Mouse (Mus musculus) heart, postnatal 25 days (tissue): ENCODE data around the gene Clcn1. TPM values are rescaled to one million over a fixed set of nuclear protein-coding genes. Genes with fewer than 3 reads are reported as not detected.

ENCODE experiments used
- DNase-seq: peaks from one replicate; pipeline ENCODE4 v3.0.0; 2022; ENCODE audit warnings: low spot score
- intact Hi-C: fragments of 180-260 bp; cut with DNase I; formaldehyde crosslinking; loops from one replicate; pipeline ENCODE4 v1.15.1; 2025
- total RNA-seq, 2 experiments: library from RNA; stranded (reverse); gene quantifications; 2 replicates each; pipeline ENCODE4 v1.2.3; 2021

Clcn1 gene
- total RNA-seq, 2 experiments from 2014 or later = 4.3 to 4.9 TPM

GRCm38 (mm10) chr6:42348281-42349005 is 62.0 kb downstream of the Clcn1 start:
- intact Hi-C loops = loop anchor here (1.0 kb wide), 1 partner anchor 235 kb away; no protein-coding TSS in a partner anchor
- no peak for DNase-seq

- DNase-seq = peak; percentile 72
- intact Hi-C loops = loop anchor here (1.0 kb wide), 1 partner anchor 234 kb away; no protein-coding TSS in a partner anchor
Observed at GRCm38 (mm10) chr6:42349006-42349425, 62.5 kb downstream of the Clcn1 start.

- intact Hi-C loops = loop anchor here (1.0 kb wide), 2 partner anchors 26 to 234 kb away; no protein-coding TSS in a partner anchor
- DNase-seq = peak; percentile 98
Observed at GRCm38 (mm10) chr6:42349426-42350020, 63.0 kb downstream of the Clcn1 start, which contains the start of gene Zyx. Gene Zyx (plus strand): TSS chr6:42349630.

GRCm38 (mm10) chr6:42350021-42350967 is 63.8 kb downstream of the Clcn1 start:
- DNase-seq = peak; percentile 78
- intact Hi-C loops = loop anchor here (1.0 kb wide), 1 partner anchor 25 kb away; no protein-coding TSS in a partner anchor

- no peak for DNase-seq
- intact Hi-C loops = loop anchor here (1.0 kb wide), 1 partner anchor 24 kb away; no protein-coding TSS in a partner anchor
Observed at GRCm38 (mm10) chr6:42350968-42351775, 64.7 kb downstream of the Clcn1 start.

GRCm38 (mm10) chr6:42351776-42352485 is 65.4 kb downstream of the Clcn1 start:
- intact Hi-C loops = no loop called here
- DNase-seq = no peak

- intact Hi-C loops = no loop called here
- DNase-seq = no peak
Observed at GRCm38 (mm10) chr6:42352486-42352846, 66.0 kb downstream of the Clcn1 start.

GRCm38 (mm10) chr6:42353180-42353579 is 66.7 kb downstream of the Clcn1 start:
- intact Hi-C loops = no loop called here
- no peak for DNase-seq

- intact Hi-C loops = no loop called here
- DNase-seq = no peak
Observed at GRCm38 (mm10) chr6:42354076-42355019, 67.9 kb downstream of the Clcn1 start.

GRCm38 (mm10) chr6:42355366-42355765 is 68.9 kb downstream of the Clcn1 start:
- DNase-seq = no peak
- intact Hi-C loops = no loop called here

GRCm38 (mm10) chr6:42355794-42356600 is 69.5 kb downstream of the Clcn1 start:
- intact Hi-C loops = no loop called here
- no peak for DNase-seq

GRCm38 (mm10) chr6:42356913-42357312 is 70.4 kb downstream of the Clcn1 start:
- DNase-seq = no peak
- intact Hi-C loops = no loop called here

GRCm38 (mm10) chr6:42357901-42358300 is 71.4 kb downstream of the Clcn1 start:
- no peak for DNase-seq
- intact Hi-C loops = no loop called here

GRCm38 (mm10) chr6:42358901-42359300 is 72.4 kb downstream of the Clcn1 start:
- intact Hi-C loops = no loop called here
- DNase-seq = no peak

- intact Hi-C loops = no loop called here
- DNase-seq = no peak
Observed at GRCm38 (mm10) chr6:42359364-42360147, 73.1 kb downstream of the Clcn1 start.

GRCm38 (mm10) chr6:42360231-42360840 is 73.9 kb downstream of the Clcn1 start:
- no peak for DNase-seq
- intact Hi-C loops = no loop called here
